Mouse (Mus musculus): ENCODE data around the gene Dlx2.

The Dlx2 gene

DNA sequence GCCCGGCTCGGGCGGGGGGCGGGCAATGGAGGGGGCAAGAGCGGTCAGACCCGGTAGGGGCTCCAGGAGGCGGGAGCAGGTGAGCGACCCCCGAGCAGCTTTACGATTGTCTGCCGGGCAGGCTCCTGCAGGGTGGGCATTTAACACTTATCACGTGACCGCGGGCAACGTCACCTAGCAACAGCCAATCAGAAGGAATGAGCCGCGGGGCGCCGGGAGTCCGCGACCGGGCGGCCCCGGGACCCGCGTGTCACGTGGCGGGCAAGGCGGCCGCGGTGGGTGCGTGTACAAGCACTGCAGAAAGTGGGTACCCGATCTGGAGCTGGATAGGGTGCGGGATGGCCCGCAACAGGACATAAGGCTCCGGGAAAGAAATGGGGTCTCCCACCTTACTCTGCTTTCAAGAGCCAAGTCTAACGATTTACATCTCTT is at the start of gene Dlx2:
Gene Dlx2, minus strand, starts transcription at position 115 of the 432 bp plus-strand sequence.
- no peak for DNase-seq (ENCODE audit: low spot score in 2 of 2)

- DNase-seq (ENCODE audit: low spot score in 2 of 2), result no peak
Observed at GRCm38 (mm10) chr2:71594466-71594865, 47.9 kb upstream of the Dlx2 start.

- no peak for DNase-seq (ENCODE audit: low spot score in 2 of 2)
Observed at GRCm38 (mm10) chr2:71589114-71589513, 42.6 kb upstream of the Dlx2 start.

- no peak for DNase-seq (ENCODE audit: low spot score in 2 of 2)
Observed at GRCm38 (mm10) chr2:71581488-71581887, 34.9 kb upstream of the Dlx2 start.

DNA sequence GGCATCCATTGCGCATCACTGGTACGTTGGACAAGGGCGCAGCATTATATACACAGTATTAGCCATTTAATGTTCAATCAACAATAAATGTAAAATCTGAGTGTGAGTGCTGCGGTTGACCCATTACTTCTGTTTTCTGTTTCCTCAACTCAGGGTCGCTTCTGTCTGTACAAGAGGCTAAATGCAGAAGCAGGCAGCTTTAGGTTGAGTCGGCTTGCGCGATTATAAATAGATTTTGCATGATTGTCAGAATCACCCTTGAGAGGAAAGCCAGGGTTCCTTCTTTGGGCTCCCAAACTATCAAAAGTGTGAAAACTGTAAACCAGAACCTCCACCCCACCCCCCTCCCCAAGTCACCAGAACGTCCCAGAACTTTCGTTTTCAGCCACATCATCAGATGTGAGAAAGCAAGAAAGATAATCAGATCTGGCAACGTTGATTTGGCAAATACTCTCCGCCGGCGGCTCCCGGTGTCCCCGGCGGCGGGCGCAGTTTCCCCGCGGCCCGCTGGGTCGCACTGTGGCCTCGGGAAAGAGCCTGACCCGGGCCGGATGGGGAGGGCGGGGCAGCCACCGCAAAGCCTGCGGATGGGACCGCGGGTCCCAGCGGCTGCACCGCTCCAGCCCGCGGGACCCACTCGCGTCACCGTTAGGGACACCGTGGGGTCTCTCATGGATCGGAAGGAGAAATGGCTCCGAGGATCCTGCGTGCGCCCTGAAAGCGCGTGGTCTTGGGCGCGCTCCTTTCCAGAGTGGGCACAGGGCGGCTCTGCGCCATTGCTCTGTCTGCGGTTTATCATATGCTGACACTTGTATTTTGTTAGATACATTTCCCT is 34.3 kb upstream of the Dlx2 start:
- peak in 1 of 2 experiments; percentile 28 for DNase-seq (ENCODE audit: low spot score in 2 of 2)

DNA sequence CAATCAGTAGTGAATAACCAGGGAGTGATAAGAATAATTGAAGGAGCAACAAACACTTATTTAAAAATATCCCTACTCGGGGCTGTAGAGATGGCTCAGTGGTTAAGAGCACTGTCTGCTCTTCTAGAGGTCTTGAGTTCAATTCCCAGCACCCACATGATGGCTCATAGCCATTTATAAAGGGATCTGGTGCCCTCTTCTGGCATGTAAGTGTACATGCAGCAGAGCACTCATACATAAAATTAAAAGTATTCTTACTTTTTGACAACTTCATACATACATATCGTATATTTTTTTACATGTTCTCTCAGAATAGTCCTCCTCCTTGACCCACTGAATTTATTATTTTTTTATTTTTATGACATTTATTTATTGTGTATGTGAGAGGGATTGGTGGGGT is 30.5 kb upstream of the Dlx2 start:
- no peak for DNase-seq (ENCODE audit: low spot score in 2 of 2)

- DNase-seq (ENCODE audit: low spot score in 2 of 2), result no peak
Observed at GRCm38 (mm10) chr2:71573736-71574135, 27.2 kb upstream of the Dlx2 start.

DNA sequence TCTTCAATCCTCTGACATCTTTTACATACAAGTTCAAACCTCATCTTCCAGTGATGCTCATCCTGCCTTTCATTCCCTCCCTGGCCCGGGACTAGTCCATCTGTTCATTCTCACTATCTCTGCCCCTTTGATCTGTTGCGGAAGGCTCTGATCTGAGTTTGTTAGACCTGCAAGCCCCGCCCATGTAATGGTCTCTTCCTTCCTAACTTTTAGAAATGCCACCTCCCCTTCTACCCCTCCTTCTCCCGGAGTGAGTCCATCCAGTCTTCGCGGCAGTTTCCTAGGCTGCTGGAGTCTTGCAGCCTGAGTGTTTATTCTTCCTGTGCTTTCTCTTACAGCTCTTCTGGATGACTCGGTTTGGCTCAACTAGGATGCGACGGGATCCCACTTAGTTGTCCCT is 19.9 kb upstream of the Dlx2 start:
- DNase-seq (ENCODE audit: low spot score in 2 of 2), result no peak

DNA sequence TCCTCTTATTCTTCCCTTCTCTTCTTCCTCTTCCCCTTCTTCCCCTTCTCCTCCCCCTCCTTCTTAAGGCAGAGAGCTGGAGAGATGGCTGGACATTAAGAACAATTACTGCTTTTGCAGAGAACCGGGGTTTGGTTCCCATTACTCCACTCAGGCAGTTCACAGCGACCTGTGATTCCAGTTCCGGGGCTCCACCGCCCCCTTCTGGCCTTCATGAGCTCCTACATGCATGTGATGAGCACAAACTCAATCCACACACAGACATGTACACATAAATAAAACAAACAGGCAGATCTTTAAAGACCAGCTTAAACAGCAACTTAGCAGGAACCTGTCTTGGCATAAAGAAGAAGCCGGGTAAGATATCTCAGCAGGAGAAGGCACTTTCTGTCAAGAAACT is 9.5 kb upstream of the Dlx2 start:
- no peak for DNase-seq (ENCODE audit: low spot score in 2 of 2)

GRCm38 (mm10) chr2:71551704-71552103 is 5.2 kb upstream of the Dlx2 start:
- DNase-seq (ENCODE audit: low spot score in 2 of 2), result no peak

- DNase-seq (ENCODE audit: low spot score in 2 of 2), result no peak
Observed at GRCm38 (mm10) chr2:71550330-71550729, 3.8 kb upstream of the Dlx2 start.

DNA sequence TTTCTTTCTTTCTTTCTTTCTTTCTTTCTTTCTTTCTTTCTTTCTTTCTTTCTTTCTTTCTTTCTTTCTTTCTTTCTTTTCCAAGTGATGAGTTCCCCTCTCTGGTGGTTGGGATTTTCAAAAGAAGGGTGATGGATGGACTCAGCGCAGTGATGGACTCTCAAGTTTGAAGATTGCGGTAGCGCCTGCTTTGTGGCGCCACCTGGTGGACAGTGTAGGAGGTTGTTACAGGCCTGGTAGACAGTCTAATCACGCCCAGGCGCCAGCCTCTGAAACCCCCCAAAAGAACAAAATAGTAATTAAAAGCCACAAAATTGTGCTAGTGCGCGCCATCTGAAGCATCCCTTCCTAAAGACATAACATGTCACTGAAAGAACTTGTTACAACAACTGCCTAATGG is 1.3 kb upstream of the Dlx2 start:
- DNase-seq (ENCODE audit: low spot score in 2 of 2), result no peak

DNA sequence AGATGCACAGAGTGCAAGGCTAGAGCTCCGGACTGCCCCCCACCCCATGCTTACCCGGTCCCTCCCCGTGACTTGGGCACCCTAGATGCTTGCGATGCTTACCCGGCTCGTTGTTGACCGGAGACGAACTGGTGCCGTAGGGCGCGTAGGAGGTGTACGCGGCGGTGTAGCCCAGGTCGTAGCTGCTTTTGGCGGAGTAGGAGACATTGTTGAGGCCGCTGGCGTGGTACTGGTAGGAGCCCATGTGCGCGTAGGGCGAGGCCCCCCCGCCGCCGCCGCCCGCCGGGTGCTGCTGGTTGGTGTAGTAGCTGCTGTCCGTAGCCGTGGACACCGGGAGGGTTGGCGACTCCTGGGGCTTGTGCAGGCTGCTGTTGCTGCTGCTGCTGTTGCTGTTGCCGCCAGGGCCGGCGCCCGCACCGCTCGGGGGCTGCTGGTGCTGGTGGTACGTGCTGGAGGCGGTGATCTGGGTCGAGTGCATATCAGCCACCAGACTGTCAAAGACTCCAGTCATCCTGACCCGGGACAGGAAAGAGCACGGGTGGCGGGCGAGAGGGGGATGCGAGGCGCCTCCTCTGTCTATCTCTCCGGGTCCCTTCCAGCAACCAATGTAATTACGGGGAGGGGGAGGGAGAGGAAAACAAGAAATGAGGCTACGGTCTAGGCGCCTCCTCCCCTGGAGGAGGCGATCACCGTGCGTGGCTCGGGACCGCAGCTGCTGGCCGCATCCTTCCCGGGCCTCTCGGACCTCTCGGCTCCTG is 493 bp downstream of the Dlx2 start:
- no peak for DNase-seq (ENCODE audit: low spot score in 2 of 2)

DNA sequence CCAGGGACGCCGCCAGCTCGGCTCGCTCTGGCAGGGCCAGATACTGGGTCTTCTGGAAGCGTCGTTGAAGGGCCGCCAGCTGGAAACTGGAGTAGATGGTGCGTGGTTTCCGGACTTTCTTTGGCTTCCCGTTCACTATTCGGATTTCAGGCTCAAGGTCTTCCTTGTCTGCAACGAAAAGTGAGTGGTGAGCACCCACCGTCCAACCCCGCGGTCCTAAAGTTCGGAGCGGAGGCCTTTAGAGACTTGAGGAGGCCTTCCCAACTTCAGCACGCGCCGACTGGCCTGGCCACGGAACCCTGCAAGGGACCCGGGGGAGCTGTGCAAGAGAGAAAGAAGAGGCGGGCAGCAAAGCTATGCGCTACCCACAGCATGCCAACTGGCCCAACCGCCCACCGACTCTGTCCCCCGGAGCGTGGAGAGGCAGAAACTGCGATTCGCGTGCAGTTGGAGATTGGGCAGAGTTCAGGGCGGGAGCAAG is 1.1 kb downstream of the Dlx2 start:
- DNase-seq (ENCODE audit: low spot score in 2 of 2), result no peak

GRCm38 (mm10) chr2:71544391-71545285 is 1.9 kb downstream of the Dlx2 start:
- no peak for DNase-seq (ENCODE audit: low spot score in 2 of 2)

GRCm38 (mm10) chr2:71543948-71544347 is 2.6 kb downstream of the Dlx2 start:
- DNase-seq (ENCODE audit: low spot score in 2 of 2), result no peak

DNA sequence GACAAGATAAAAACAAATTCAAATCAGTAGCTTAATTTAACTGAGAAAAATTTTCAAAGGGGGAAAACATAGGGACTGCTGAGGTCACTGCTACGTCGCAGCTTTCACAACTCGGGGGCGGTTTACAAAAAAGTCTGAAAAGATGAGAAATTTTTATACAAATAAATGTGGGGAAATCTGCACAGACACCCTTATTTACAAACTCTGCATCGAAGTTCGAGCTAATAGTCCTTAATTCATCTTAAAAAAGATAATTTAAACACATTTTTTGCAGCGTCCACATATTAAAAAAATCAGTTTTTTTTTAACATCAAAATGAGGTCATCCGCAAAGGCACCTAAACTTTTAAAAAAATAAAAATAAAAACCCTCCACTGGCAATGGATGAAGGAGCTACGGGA is 3.0 kb downstream of the Dlx2 start:
- no peak for DNase-seq (ENCODE audit: low spot score in 2 of 2)

- DNase-seq (ENCODE audit: low spot score in 2 of 2), result no peak
Observed at GRCm38 (mm10) chr2:71542816-71543301, 3.7 kb downstream of the Dlx2 start.

DNA sequence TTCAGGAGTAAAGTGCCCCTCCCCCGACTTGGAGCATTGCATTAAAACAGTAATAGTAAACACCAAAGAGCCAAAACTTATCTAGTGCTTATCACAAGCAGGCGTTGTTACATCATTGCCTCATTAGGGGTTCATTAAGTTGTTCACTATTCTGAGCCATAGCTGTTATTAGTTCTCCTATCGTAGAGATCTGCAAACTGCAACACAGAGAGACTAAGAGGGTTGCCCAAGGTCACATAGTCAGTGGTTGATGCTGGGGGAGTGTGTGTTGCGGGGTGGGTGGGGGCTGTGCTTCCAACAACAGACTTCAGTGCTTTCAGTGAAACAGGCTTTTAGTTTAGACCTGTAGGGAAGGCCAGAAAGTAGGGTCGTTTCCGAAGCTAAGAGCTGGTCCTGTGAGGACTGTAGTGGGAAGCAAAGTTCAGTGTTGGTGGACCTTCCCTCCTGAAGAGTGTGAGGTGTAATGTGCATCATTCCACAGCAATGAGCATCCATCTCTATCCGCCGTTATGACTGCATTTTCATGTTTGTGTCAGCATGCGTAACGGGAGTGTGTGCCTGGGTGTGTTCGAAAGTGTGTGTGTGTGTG is 4.2 kb downstream of the Dlx2 start:
- DNase-seq (ENCODE audit: low spot score in 2 of 2), result no peak

GRCm38 (mm10) chr2:71541418-71542226 is 4.9 kb downstream of the Dlx2 start:
- no peak for DNase-seq (ENCODE audit: low spot score in 2 of 2)

Data from left cerebral cortex, adult 9 months (tissue).